Mouse (Mus musculus): Measurements from ENCODE around the gene Spata3.

Gene Spata3

DNA sequence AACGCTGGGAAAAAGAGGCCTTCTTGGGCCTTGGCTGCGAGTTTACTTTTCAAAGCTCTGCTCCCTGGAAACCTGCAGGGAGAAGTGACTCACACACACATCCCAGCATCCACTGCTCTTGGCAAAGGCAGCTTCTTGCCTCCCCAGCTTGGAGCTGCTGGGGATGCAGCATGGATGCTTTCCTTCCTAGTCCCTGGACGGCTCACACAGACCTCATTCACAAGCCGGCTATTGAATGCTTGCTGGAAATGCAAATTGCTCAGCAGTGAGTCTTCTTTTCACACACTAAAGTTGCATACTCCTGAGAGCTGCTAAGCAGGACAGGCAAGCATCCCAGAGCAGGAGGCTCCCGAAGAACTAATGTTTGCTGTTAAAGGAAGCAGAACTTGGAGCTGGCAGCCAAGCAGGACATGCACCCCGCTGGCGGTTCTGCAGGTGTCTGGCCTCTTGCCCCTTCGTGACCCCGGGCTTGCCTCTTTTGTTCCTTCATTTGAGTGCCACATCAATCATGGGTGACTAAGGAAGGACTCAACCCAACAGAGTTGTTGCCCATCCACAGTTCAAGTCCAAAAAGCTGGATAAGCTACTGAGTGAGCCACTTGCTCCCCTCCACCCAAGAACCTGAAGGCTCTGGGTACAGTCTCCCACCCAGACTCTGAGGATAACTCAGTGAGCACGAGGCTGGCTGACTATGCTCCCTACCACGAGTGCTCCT, 15.8 kb downstream of the Spata3 start:
- DNase-seq (ENCODE audit: low read depth, low spot score), result peak; percentile 86

DNA sequence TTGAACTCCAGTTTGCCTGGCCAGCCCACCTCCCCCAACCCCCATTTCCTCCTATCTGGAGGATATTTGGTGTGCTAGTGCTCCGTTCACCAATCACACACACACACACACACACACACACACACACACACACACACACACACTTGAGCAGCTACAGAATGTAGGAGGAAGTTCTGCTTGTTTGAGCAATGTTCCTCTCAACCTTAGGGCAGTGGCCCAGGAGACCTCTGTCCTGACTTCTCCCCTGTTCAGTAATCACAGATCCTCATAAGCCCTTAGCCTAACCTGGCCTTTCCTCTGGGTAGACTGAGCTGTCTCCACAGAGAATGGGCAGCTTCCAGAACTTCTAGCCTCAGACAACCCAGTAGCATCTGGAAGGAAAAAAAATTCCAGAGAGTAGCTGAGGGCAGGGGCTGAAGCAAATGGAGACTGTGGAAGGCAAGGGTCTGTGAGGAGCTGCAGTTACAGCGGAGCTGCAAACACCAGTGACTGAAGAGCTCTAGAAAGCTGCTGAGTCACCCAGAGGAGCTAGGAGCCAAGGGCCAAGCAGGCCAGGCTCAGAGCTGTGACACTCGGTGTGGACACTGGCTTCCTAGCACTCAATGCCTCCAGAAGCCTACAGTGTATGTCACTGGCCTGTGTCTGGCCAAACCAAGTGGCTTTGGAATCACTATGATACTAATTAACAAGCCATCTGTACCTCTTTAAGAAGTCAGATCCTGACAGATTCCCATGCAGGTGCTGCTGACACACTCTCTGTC, 21.8 kb downstream of the Spata3 start:
- no peak for DNase-seq (ENCODE audit: low read depth, low spot score)

DNA sequence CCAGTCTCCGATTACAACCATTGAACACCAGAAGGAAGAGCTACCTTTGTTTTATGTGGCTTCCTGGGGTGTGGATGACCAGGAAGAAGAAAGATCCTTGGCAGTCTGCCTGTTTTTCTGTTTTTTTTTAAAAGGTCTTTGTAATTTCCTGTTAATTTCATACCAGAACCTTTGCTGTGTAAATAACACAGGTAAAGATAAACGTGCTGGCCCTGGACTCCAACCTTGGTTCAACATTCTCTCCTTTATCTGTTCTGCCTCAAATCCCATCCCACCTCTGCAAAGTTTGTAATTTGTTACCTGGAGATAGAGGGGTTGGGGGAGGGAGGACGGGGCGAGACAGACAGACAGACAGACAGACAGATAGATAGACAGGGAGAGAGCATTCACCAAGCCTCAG, 23.5 kb downstream of the Spata3 start:
- no peak for DNase-seq (ENCODE audit: low read depth, low spot score)

DNA sequence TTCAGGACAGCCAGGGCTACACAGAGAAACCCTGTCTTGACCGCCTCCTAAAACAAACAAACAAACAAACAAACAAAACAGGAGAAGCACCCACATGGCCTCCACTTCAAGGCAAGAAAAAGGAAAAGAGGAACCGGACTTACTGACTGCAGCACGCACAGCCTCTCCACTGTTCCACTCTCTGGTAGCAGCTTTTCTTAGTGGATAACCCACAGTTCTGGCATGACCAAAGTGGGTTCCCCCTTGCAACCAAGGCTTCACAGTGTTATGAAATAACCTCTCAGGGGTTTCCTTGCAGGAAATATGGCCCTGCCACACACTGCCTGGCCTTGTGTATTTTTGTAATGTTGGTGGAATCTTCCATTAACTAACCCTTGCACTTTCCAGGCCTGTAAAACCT, 24.2 kb downstream of the Spata3 start:
- no peak for DNase-seq (ENCODE audit: low read depth, low spot score)

DNA sequence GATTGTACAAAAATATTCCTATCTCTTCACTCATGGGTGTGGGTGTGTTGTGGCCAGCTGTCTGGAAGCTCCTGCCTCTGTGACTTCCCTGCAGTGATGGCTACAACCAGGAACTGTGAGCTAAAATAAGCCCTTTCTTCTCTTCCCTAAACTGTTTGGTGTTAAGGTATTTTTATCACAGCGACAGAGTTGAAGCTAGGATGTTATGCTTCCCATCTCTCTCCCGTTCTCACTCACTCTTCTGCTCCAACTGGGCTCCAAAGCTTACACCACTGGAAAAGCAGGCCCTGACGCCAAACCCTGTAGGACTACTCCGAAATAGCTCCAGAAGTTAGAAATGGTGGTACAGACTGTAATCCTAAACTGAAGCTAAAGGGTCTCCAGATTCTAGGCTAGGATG, 28.4 kb downstream of the Spata3 start:
- DNase-seq (ENCODE audit: low read depth, low spot score), result peak; percentile 63

DNA sequence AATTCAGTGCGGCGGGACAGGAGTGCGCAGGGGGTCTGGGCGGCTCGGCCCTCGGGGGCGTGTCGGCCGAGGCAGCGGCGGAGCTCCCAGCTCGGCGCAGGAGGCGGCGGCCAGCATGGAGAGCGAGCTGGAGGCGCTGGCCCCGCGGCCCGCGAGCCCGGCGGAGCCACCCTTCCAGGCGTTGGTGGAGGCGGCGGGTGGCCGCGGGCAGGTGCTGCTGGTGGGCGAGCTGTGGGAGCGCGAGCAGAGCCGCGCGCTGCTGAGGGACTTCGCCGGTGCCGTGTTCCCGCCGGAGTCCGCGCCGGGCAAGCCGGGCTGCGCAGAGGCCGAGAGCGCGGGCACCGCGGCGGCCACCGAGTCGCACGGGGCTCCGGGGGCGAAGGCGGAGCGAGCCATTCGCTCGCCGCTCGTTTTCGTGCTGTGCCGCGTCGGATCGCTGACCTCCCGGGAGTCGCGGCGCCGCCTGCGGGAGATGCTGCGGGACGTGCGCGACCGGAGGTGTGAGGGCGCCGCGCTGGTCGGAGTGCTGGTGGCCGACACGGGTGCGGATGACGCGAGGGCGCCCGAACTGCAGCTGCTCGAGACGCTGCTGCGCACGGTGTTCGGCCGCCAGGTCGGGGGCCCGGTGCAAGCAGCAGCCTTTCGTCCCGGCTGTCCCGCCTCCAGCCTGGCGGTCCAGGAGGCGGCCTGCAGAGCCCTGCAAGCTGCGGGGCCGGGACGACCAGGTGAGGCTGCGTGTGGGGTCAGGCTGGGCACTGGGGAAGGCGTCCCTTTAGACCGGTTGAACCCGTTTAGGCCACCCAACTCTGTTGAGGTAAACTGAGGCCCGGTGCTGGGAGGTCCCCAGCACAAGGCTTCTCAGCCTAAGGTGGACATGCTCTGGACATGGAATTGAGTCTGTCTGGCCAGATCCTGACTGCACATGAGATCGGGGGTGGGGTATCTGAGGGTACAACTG, 29.5 kb downstream of the Spata3 start, which contains the start of gene 2810459M11Rik:
2810459M11Rik (plus strand) TSS at position 16 of the 958 bp plus-strand sequence.
- no peak for DNase-seq (ENCODE audit: low read depth, low spot score)

DNA sequence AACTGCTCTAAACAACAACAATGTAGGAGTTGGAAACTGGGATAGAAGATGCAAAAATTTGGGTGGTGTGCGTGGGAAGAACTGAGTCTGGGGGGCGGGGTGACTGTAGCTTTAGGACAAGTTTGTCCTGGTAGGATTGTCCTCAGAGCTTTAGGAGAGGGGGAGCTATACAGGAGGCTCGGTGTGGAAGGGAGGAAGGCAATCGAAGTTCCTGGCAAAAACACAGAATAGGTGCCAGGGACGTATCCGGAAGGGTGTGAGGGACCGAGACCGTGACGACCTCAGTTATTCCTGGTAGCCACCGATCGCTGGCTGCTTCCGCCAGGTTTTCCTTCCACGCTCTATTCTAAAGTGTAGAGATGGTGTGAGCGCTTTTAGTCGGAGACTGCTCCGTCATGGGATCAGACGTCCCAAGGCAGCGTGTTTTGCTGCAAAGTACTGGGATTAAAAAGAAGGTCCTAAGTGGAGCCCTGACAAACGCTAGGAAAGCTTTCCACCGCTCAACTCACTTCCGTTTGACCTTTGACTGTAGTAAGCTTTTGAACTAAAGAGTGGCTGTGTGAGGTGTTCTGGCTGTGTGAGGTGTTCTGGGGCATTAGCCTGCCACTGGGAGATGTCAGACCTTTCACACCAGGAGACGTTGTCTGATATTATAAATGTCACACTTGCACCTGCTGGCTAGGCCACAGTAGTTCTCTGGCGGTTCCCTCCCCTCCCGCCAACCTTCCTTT, 30.4 kb downstream of the Spata3 start:
- DNase-seq (ENCODE audit: low read depth, low spot score), result no peak

DNA sequence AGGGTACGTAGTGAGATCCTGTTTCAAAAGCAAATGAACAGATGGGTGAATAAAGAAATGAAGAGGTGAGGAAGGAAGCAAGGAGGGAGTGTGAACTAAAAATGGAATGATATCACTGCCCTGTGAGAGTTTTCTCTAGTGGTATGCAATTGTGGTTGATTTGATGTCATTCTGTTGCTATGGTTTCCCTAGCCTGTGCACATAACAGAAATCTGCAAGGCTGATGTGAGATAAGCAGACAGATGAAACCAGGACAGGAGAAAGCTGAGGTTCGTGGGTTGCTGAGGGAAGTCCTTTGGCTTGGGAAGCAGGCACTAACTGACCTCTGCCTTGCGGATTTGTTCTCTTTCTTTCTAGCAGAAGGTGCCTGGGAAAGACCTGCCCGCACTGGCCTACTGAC, 31.6 kb downstream of the Spata3 start:
- DNase-seq (ENCODE audit: low read depth, low spot score), result no peak

DNA sequence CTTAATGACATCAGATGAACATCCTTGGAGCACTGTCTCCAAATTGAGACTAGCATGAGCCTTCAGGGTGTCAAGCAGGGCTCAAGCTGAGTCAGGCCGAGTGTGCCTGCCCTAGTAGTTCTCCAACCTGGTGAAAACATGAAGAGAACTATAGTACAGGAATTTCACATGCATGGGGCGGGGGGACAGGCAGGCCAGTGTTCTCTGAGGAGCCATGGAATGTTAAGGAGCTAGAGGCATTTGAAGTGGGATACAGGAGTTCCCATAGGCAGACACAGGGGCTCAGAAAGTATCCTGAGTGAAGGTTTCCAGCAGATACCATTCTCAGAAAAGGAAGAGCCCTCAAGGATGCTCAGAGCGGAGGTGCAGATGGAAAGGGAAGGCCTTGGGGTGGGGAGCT, 32.1 kb downstream of the Spata3 start:
- DNase-seq (ENCODE audit: low read depth, low spot score), result no peak

DNA sequence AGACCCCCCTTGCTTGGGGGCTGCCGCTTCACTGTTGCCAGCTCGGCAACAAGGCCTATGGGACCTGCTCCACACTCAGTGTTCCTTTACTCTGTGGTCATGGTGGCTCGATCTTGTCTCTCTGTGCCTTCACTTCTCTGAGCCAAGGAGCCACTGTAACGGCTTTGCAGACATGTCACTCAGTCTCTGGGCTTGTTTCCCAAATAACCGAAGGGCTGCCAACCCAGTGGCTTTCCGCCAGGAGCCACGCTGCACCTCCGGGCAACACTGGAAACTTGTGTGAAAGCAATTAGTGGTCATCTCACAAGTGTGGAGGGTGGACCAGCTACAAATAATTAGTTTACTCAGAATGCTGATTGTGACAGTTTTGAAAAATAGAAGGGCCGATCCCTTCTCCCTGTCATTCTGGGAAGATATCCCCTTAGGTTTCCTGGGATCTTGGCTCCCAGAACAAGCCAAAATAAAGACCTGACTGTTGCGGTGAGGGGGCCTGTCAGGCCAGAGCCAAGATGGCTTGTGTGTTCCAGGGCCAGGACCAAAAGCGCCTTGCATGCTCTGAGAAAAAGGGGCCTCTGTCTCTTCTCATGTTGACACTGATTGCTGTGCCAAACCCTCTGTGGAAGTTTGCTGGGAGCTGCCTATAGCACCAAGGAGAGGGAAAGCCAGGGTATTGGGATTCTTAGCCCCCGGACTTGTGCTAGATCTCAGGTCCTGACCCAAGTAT, 36.7 kb downstream of the Spata3 start:
- DNase-seq (ENCODE audit: low read depth, low spot score), result no peak

DNA sequence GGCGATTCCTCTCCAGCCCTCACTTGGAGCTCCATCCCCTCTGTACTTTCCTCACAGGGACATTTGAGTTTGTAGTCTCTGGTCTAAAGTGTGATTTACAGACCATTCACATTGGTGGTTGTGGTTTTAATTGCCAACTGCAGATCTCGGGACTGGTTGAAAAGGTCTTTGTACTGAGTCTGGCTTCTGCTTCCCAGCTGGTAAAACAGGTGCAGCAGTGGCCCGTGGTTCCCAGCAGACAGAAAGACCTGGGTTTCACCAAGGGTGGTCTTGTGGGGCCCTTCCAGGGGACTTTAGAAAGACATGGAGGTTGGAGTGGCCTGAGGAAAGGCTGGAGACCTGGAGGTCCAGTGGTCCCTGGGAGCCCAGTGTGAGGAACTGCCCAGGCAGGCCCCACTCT, 38.3 kb downstream of the Spata3 start:
- no peak for DNase-seq (ENCODE audit: low read depth, low spot score)

DNA sequence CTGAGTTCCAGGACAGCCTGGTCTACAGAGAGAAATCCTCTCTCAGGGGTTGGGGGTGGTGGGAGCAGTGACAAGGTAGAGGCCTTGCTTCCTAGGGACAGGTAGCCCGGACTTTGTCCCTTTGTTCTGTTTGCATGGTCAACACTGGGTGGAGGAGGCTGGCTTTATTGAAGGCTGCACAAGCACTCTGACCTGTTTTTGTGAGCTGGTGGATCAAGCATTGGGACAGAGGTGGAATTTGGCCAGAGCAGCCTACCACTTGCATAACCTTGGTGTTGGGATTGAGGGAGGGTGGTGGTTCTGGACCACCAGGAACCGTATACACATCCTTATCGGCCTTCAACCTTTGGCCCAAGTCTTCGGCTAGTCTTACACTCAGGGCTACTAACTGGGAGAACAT, 39.7 kb downstream of the Spata3 start:
- no peak for DNase-seq (ENCODE audit: low read depth, low spot score)

DNA sequence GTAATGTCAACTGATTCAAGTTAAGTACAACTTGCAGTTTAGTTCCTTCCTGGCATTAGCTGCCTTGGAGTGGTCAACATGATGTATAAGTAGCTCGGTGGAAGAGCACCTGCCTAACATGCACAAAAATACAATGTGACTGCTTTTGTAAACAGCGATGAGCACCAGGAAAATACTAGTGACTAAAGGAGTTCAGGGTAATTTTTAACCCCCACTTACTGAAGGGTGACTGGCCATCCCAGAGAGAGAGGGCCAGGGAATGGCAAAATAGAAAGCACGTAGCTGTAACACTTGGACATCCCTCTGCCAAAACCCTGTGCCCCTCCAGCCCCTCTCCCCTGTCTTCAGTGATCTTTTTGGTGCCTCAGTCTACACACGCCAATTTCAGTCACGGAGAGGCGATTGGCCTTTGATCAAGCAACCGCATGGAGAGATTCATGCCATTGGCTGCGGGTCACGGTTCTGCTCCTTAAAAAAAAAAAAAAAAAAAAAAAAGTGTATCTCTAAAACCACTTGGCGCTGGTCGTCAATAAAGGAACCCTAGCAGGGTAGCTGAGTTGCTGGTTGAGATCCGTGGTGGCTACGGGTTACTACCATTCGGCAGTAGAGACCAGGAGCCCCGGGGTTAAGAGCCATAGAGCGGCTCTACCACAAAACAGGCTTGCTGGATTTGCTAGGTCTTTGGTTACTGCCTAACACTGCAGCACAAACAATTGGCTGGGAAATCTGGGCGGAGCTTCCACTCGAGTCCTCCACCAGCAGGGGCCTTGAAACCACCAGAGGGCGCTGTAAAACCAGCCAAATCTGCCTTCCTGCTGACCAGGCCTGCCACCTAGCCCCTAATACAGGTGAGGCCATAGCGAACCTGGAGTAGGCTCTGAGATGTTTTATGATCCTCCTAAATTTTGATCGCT, 42.5 kb downstream of the Spata3 start:
- peak; percentile 88 for DNase-seq (ENCODE audit: low read depth, low spot score)

DNA sequence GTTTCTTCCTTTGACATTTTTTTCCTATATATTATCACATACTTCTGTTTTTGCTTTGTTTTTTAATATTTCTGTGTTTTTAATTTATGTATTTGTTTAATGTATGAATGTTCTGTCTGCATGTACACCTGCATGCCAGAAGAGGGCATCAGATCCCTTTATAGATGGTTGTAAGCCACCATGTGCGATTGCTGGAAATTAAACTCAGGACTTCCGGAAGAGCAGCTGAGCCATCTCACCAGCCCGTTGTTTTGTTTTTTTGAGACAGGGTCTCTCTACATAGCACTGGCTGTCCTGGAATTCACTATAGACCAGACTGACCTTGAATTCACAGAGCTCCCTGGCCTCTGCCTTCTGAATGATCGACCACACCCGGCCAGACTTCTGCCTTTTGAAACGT, 45.9 kb downstream of the Spata3 start:
- DNase-seq (ENCODE audit: low read depth, low spot score), result no peak

DNA sequence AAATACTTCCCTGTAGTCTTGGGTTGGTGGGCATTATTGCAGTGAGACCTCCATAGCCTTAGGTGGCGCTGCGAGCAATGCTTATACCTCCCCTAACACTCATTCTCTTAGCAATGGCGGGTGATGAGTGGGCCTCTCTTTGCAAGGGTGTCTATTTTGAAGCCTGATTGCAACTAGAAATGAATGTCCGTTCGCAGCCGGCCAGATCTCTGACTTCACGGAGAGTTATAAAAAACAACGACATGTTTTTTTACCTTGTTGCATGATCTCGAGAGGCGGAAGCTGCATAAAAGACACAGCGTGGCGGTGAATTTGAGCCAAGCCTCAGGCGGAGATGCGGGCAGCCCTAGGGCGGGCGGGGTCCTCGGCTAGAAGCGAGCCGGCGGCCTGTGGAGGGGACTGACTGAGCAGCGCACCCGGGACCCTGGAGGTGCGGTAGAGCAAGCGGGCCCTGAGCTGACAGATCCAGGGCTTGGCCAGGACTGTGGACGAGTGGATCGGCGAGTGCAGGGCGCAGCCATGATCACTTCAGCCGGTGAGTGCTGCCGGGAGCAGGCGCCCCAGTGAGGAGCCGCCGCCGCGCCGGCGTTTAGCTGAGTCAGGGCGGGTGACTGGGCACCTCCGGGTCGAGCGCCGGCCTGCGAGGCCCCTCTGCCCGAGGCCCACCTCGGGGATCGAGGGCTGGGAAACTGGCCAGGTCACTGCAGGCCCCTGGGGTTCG, 47.8 kb downstream of the Spata3 start, which contains the start of gene Psmd1:
Psmd1 (plus strand) TSS at position 117 of the 721 bp plus-strand sequence.
- DNase-seq (ENCODE audit: low read depth, low spot score), result peak; percentile 91

DNA sequence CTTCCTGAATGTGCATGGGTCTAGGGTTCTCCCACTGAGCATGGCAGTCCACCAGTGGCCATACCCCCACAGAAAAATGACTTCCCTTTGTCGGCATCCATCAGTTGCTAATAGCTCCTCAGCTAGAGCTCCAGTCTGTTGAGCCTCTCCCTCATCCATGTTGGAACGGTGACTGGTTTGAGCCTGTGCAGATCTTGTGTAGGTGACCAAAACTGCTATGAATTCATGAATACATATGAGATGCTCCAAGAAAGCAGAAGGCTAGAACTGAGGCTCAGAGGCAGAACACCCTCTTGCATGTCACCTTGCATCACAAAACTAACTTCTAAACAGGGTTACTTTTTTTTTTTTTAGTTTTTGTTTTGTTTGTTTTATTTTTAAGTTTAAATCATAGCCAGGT, 59.9 kb downstream of the Spata3 start:
- no peak for DNase-seq (ENCODE audit: low read depth, low spot score)
